Comparison of ENCODE assay signal across 14 mouse cellular contexts in genomic region chr14:102031047-102031903, GRCm38 (mm10).
DNase-seq lines count a peak whose midpoint lies in the region; ATAC-seq and TF ChIP-seq lines count a peak whose summit lies in the region.
"Had no signal": no experiment of that assay in that cellular context is flagged by ENCODE, and none has a peak within 500 bp of the region (broad histone marks: within the 10 kb centered on the region; RNA-seq: fewer than 3 reads in every experiment).

No protein-coding gene starts in this region.

- no peak overlapping the region for H3K4me2 ChIP-seq in embryonic facial prominence, embryonic 14.5 days (ENCODE audit: low read depth, low read length)
- no peak overlapping the region for H3K4me2 ChIP-seq in kidney, postnatal 0 days (ENCODE audit: low read length)
- H3K4me2 ChIP-seq in intestine, embryonic 15.5 days (replicated peaks), result 0 out of 2 replicates have a peak overlapping the region, but pooled peaks have one; percentile 2
- H3K4me2 ChIP-seq: hindbrain, embryonic 15.5 days; liver, embryonic 12.5 days had no signal

- no peak overlapping the region for H3K4me3 ChIP-seq in embryonic facial prominence, embryonic 14.5 days (ENCODE audit: low read depth, low read length)
- no peak overlapping the region for H3K4me3 ChIP-seq in embryonic facial prominence, embryonic 10.5 days
- H3K4me3 ChIP-seq in kidney, postnatal 0 days (replicated peaks; ENCODE audit: low read depth, low read length), result no peak overlapping the region
- H3K4me3 ChIP-seq in lung, adult 2 months (replicated peaks; ENCODE audit: extremely low read depth, low read depth, low read length), result no peak overlapping the region
- H3K4me3 ChIP-seq in intestine, embryonic 15.5 days (replicated peaks), result no peak overlapping the region
- H3K4me3 ChIP-seq: hindbrain, embryonic 15.5 days; layer of hippocampus, adult 2 months; liver, embryonic 12.5 days had no signal

- ATAC-seq in embryonic facial prominence, embryonic 14.5 days (ENCODE audit: low read depth), result no peak
- ATAC-seq in kidney, postnatal 0 days (replicated peaks; ENCODE audit: low FRiP score, low read depth), result no peak
- ATAC-seq in intestine, embryonic 15.5 days, result peak; percentile 68
- no peak for ATAC-seq in monocyte, adult 5-6 weeks (replicated peaks; ENCODE audit: insufficient number of reproducible peaks, low FRiP score, low TSS enrichment, poor library complexity, severe bottlenecking)
- ATAC-seq: liver, embryonic 12.5 days had no signal

- no peak for TF ChIP-seq CTCF in kidney, postnatal 0 days (IDR thresholded peaks at IDR 0.05; ENCODE audit: low read depth)
- TF ChIP-seq CTCF in lung, adult 2 months (IDR thresholded peaks at IDR 0.05; ENCODE audit: insufficient read depth, low read length), result no peak

- no peaks in the 10 kb centered on the region for H3K9me3 ChIP-seq in embryonic facial prominence, embryonic 14.5 days (ENCODE audit: control insufficient read depth, low read length)
- H3K9me3 ChIP-seq in embryonic facial prominence, embryonic 10.5 days, result no peaks in the 10 kb centered on the region
- no peaks in the 10 kb centered on the region for H3K9me3 ChIP-seq in kidney, postnatal 0 days (replicated peaks; ENCODE audit: low read length)
- no peaks in the 10 kb centered on the region for H3K9me3 ChIP-seq in intestine, embryonic 15.5 days
- H3K9me3 ChIP-seq: hindbrain, embryonic 15.5 days; liver, embryonic 12.5 days had no signal

- H3K4me1 ChIP-seq in embryonic facial prominence, embryonic 14.5 days (ENCODE audit: control insufficient read depth, insufficient read depth, low read length), result no peaks in the 10 kb centered on the region
- no peaks in the 10 kb centered on the region for H3K4me1 ChIP-seq in embryonic facial prominence, embryonic 10.5 days
- H3K4me1 ChIP-seq in kidney, postnatal 0 days (replicated peaks; ENCODE audit: insufficient read depth, low read length), result no peaks in the 10 kb centered on the region
- no peaks in the 10 kb centered on the region for H3K4me1 ChIP-seq in lung, adult 2 months (ENCODE audit: control insufficient read depth, insufficient read depth, low read length)
- H3K4me1 ChIP-seq in intestine, embryonic 15.5 days (replicated peaks), result no peaks in the 10 kb centered on the region
- H3K4me1 ChIP-seq: hindbrain, embryonic 15.5 days; liver, embryonic 12.5 days had no signal

- H3K27ac ChIP-seq in embryonic facial prominence, embryonic 14.5 days (replicated peaks; ENCODE audit: low read depth, low read length), result no peak overlapping the region
- no peak overlapping the region for H3K27ac ChIP-seq in embryonic facial prominence, embryonic 10.5 days (replicated peaks)
- H3K27ac ChIP-seq in kidney, postnatal 0 days, result no peak overlapping the region
- H3K27ac ChIP-seq in intestine, embryonic 15.5 days, result no peak overlapping the region
- H3K27ac ChIP-seq: hindbrain, embryonic 15.5 days; layer of hippocampus, adult 2 months; liver, embryonic 12.5 days had no signal

- DNase-seq in embryonic facial prominence, embryonic 14.5 days (ENCODE audit: low spot score), result peak; percentile 32
- DNase-seq in embryonic facial prominence, embryonic 10.5 days (ENCODE audit: low spot score), result no peak
- DNase-seq in kidney, postnatal 0 days (ENCODE audit: low spot score), result peak; percentile 66
- DNase-seq in kidney, postnatal 36 days, result no peak
- peak; percentile 10 for DNase-seq in lung, postnatal 10 days
- DNase-seq in lung, adult 2 months, result no peak
- DNase-seq: cerebellum, adult 9-11 months; gastrocnemius, postnatal 36 days; thymus, adult 2 months had no signal

- 66% methylated on average over 10 of the region's 10 CpGs for WGBS in embryonic facial prominence, embryonic 14.5 days
- 85% methylated on average over 10 of the region's 10 CpGs for WGBS in embryonic facial prominence, embryonic 10.5 days
- WGBS in kidney, postnatal 0 days, result 48% methylated on average over 10 of the region's 10 CpGs
- WGBS in lung, adult 2 months, result 60% methylated on average over 10 of the region's 10 CpGs
- 43% methylated on average over 10 of the region's 10 CpGs for WGBS in intestine, embryonic 15.5 days

- H3K9ac ChIP-seq in embryonic facial prominence, embryonic 14.5 days (ENCODE audit: low read depth, low read length), result no peak overlapping the region
- H3K9ac ChIP-seq in kidney, postnatal 0 days (ENCODE audit: low read depth, low read length), result no peak overlapping the region
- H3K9ac ChIP-seq in intestine, embryonic 15.5 days, result no peak overlapping the region
- H3K9ac ChIP-seq: hindbrain, embryonic 15.5 days; liver, embryonic 12.5 days had no signal

- no peak for TF ChIP-seq POLR2A in lung, adult 2 months (IDR thresholded peaks at IDR 0.05; ENCODE audit: borderline replicate concordance, extremely low read depth, low read depth, low read length)

- H3K27me3 ChIP-seq in embryonic facial prominence, embryonic 14.5 days (replicated peaks; ENCODE audit: control insufficient read depth, insufficient read depth, low read length), result no peaks in the 10 kb centered on the region
- no peaks in the 10 kb centered on the region for H3K27me3 ChIP-seq in embryonic facial prominence, embryonic 10.5 days (replicated peaks; ENCODE audit: low read depth, poor library complexity, severe bottlenecking)
- no peaks in the 10 kb centered on the region for H3K27me3 ChIP-seq in kidney, postnatal 0 days (ENCODE audit: insufficient read depth, low read length)
- no peaks in the 10 kb centered on the region for H3K27me3 ChIP-seq in intestine, embryonic 15.5 days (replicated peaks)
- H3K27me3 ChIP-seq: hindbrain, embryonic 15.5 days; liver, embryonic 12.5 days had no signal

- H3K36me3 ChIP-seq in embryonic facial prominence, embryonic 14.5 days (ENCODE audit: control insufficient read depth, insufficient read depth, low read length), result no peaks in the 10 kb centered on the region; the same call in 1 of the 2 replicates
- no peaks in the 10 kb centered on the region for H3K36me3 ChIP-seq in embryonic facial prominence, embryonic 10.5 days (replicated peaks)
- H3K36me3 ChIP-seq in kidney, postnatal 0 days (ENCODE audit: insufficient read depth, low read length), result no peaks in the 10 kb centered on the region
- H3K36me3 ChIP-seq in intestine, embryonic 15.5 days, result no peaks in the 10 kb centered on the region
- H3K36me3 ChIP-seq: hindbrain, embryonic 15.5 days; liver, embryonic 12.5 days had no signal

Comparison
In these comparisons a context has a peak if more than half of its experiments do, and no peak if none do; other contexts are left out.
1. DNase-seq: peak in embryonic facial prominence, embryonic 14.5 days (single experiment), kidney, postnatal 0 days (single experiment) and lung, postnatal 10 days (single experiment); none in embryonic facial prominence, embryonic 10.5 days (single experiment), kidney, postnatal 36 days (0 of 2) and lung, adult 2 months (single experiment).